Mouse (Mus musculus) bone marrow macrophage, adult 2 months (primary cell): ENCODE data around the gene Fgfr2.

Experiments used
- CTCF ChIP-seq: IDR thresholded peaks from 2 replicates; pipeline ENCODE4 v1.5.1; 2012; ENCODE audit warnings: low read depth, mild to moderate bottlenecking, low read length, moderate library complexity
- POLR2A ChIP-seq: IDR thresholded peaks from 2 replicates; pipeline ENCODE4 v1.6.1; 2012; ENCODE audit warnings: mild to moderate bottlenecking, low read depth, low read length, borderline replicate concordance

DNA sequence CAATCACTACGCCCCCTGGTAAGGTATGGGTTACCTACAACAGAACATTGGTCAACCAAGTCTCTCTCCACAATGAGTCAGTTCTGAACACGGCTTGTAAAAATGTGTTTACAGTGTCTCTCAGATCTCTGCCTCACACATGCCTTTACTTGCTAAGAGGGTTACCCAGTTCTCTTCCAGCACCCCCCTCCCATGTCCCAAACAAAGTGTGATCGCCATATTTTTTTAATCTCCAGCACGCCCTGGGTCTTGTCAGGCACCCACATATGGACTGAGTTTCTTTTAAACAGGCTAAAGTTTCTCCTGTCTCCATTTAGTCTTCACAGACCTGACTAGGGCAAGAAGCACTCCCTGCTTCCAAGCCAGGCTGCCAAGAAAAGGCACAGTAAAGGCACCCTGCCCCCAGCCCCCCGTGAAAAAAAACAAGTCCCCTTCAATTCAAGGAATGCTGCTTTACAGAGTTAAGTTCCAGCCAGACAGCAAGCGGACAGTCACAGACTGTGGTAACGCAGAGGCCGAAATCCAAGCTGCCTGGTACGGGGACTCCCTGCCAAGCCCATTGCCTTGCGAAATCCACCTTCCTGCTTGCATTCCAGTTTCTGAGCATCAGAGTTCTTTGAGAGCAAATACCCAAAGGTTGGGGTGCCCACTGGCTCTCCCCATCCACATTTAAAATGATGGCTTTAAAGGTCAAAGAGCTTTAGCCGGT, 2834.3 kb downstream of the Fgfr2 start:
- TF ChIP-seq CTCF (no peak), POLR2A (no peak)
